Mouse (Mus musculus) retina, embryonic 14.5 days (tissue): ENCODE measurements around the gene Kcns1.

ENCODE experiments used
- DNase-seq: peaks from one replicate; pipeline ENCODE4 v3.0.0-alpha.2; 2015; ENCODE audit warnings: low spot score

Kcns1 gene

GRCm38 (mm10) chr2:164123169-164123766 lies 47.6 kb downstream of the Kcns1 start:
- DNase-seq, result no peak

- DNase-seq, result no peak
Observed at GRCm38 (mm10) chr2:164119503-164119902, 51.4 kb downstream of the Kcns1 start.

- DNase-seq, result no peak
Observed at GRCm38 (mm10) chr2:164115531-164115930, 55.4 kb downstream of the Kcns1 start.

GRCm38 (mm10) chr2:164114051-164114450 lies 56.9 kb downstream of the Kcns1 start:
- DNase-seq, result no peak
